Comparison of ENCODE assay signal across 17 mouse cellular contexts in the genomic region with DNA sequence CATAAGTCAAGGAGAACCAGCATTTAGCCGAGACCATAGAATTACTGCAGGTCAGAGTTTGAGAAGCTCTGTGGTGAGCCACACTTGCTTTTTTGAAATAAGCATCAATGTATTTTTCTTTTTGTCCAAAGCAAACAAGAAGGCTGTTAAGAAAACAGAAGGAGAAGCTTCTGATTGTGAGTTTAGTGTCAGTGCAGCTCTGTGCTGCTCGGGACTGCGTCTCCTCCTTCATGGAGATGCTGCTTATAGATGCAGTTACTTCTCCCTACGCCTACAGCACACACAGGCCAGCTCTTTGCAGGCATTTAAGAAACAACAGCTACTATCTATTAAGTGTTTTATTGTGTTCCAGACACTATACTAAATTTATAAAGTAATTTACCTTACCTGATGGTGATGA.
DNase-seq lines count a peak whose midpoint lies in the region; ATAC-seq and TF ChIP-seq lines count a peak whose summit lies in the region.
"Had no signal": no experiment of that assay in that cellular context is flagged by ENCODE, and none has a peak within 500 bp of the region (broad histone marks: within the 10 kb centered on the region; RNA-seq: fewer than 3 reads in every experiment).

No protein-coding gene starts in this region.

- H3K9me3 ChIP-seq in midbrain, embryonic 11.5 days (ENCODE audit: control insufficient read depth, low read length): no peaks in the 10 kb centered on the region
- no peaks in the 10 kb centered on the region for H3K9me3 ChIP-seq in midbrain, embryonic 13.5 days
- H3K9me3 ChIP-seq: embryonic facial prominence, embryonic 13.5 days; embryonic facial prominence, embryonic 15.5 days; forebrain, embryonic 12.5 days had no signal

- TF ChIP-seq POLR2A in testis, adult 2 months (IDR thresholded peaks at IDR 0.05; ENCODE audit: control insufficient read depth, low read depth, low read length): no peak

- no peak for DNase-seq in gastrocnemius, adult 2 months
- no peak for DNase-seq in gastrocnemius, postnatal 10 days
- peak; percentile 81 for DNase-seq in midbrain, embryonic 11.5 days (ENCODE audit: low spot score, missing footprints)
- no peak for DNase-seq in testis, postnatal 10 days (ENCODE audit: low spot score)
- DNase-seq: adrenal gland, adult 2 months; adrenal gland, postnatal 10 days; adrenal gland, postnatal 25 days; cerebellum, postnatal 14 days; embryo, embryonic 11 days had no signal

- no peak overlapping the region for H3K4me2 ChIP-seq in midbrain, embryonic 11.5 days
- no peak overlapping the region for H3K4me2 ChIP-seq in midbrain, embryonic 13.5 days (replicated peaks)
- H3K4me2 ChIP-seq: embryonic facial prominence, embryonic 13.5 days; embryonic facial prominence, embryonic 15.5 days; forebrain, embryonic 12.5 days had no signal

- WGBS in midbrain, embryonic 11.5 days: 78% methylated on average over 4 of the region's 4 CpGs
- 82% methylated on average over 4 of the region's 4 CpGs for WGBS in midbrain, embryonic 13.5 days

- H3K4me3 ChIP-seq in gastrocnemius, adult 2 months: no peak overlapping the region
- H3K4me3 ChIP-seq in midbrain, embryonic 11.5 days (ENCODE audit: low read depth, low read length): no peak overlapping the region
- H3K4me3 ChIP-seq in midbrain, embryonic 13.5 days (replicated peaks): no peak overlapping the region
- H3K4me3 ChIP-seq in testis, adult 2 months (ENCODE audit: control insufficient read depth, low read depth, low read length): peak overlapping the region; percentile 22; the same call in 1 of the 2 replicates
- H3K4me3 ChIP-seq: embryonic facial prominence, embryonic 13.5 days; embryonic facial prominence, embryonic 15.5 days; erythroblast, embryonic 14.5 days; forebrain, embryonic 10.5 days; forebrain, embryonic 12.5 days had no signal

- no peak for ATAC-seq in midbrain, embryonic 11.5 days (ENCODE audit: low FRiP score)
- ATAC-seq in midbrain, embryonic 13.5 days: no peak
- ATAC-seq: forebrain, embryonic 14.5 days had no signal

- H3K27ac ChIP-seq in gastrocnemius, adult 2 months: peak overlapping the region; percentile 2; the same call in 1 of the 2 replicates
- H3K27ac ChIP-seq in midbrain, embryonic 11.5 days (ENCODE audit: low read depth, low read length): no peak overlapping the region
- H3K27ac ChIP-seq in midbrain, embryonic 13.5 days: no peak overlapping the region
- no peak overlapping the region for H3K27ac ChIP-seq in testis, adult 2 months (ENCODE audit: control insufficient read depth, insufficient read depth, low read depth, low read length)
- H3K27ac ChIP-seq: embryonic facial prominence, embryonic 13.5 days; embryonic facial prominence, embryonic 15.5 days; forebrain, embryonic 10.5 days; forebrain, embryonic 12.5 days had no signal

- intact Hi-C loops in gastrocnemius, adult 2 months (cut with DNase I): loop anchor here (5.0 kb wide), 2 partner anchors 85 to 345 kb away; no protein-coding TSS in a partner anchor

- H3K9ac ChIP-seq in midbrain, embryonic 11.5 days (ENCODE audit: low read length): no peak overlapping the region
- H3K9ac ChIP-seq in midbrain, embryonic 13.5 days (replicated peaks): no peak overlapping the region
- H3K9ac ChIP-seq: embryonic facial prominence, embryonic 13.5 days; embryonic facial prominence, embryonic 15.5 days; forebrain, embryonic 12.5 days had no signal

- no peak for TF ChIP-seq CTCF in gastrocnemius, adult 2 months (IDR thresholded peaks at IDR 0.05)
- TF ChIP-seq CTCF in testis, adult 2 months (IDR thresholded peaks at IDR 0.05; ENCODE audit: control insufficient read depth, insufficient read depth, insufficient replicate concordance, low read depth, low read length): no peak

- H3K36me3 ChIP-seq in midbrain, embryonic 11.5 days (ENCODE audit: control insufficient read depth, insufficient read depth, low read length): no peaks in the 10 kb centered on the region
- H3K36me3 ChIP-seq in midbrain, embryonic 13.5 days: peaks cover 5% of the 10 kb centered on the region; the same call in 1 of the 2 replicates
- H3K36me3 ChIP-seq in testis, adult 2 months (ENCODE audit: control insufficient read depth, insufficient read depth, low read length): no peaks in the 10 kb centered on the region

- H3K4me1 ChIP-seq in midbrain, embryonic 11.5 days (ENCODE audit: control insufficient read depth, insufficient read depth, low read length): peaks cover 11% of the 10 kb centered on the region
- peaks cover 54% of the 10 kb centered on the region for H3K4me1 ChIP-seq in midbrain, embryonic 13.5 days (replicated peaks)
- H3K4me1 ChIP-seq in testis, adult 2 months (ENCODE audit: control insufficient read depth, insufficient read depth, low read length): no peaks in the 10 kb centered on the region; the same call in 1 of the 2 replicates
- H3K4me1 ChIP-seq: embryonic facial prominence, embryonic 15.5 days had no signal

- H3K27me3 ChIP-seq in midbrain, embryonic 11.5 days (ENCODE audit: control insufficient read depth, insufficient read depth, low read length): no peaks in the 10 kb centered on the region
- H3K27me3 ChIP-seq in midbrain, embryonic 13.5 days: no peaks in the 10 kb centered on the region
- no peaks in the 10 kb centered on the region for H3K27me3 ChIP-seq in testis, adult 2 months (ENCODE audit: control insufficient read depth, insufficient read depth, low read length)
- H3K27me3 ChIP-seq: embryonic facial prominence, embryonic 13.5 days; embryonic facial prominence, embryonic 15.5 days; forebrain, embryonic 12.5 days had no signal
